Comparison of ENCODE assay signal across 8 mouse cellular contexts in genomic region chr7:38107371-38108259, GRCm38 (mm10). TPM values are rescaled to one million over a fixed set of nuclear protein-coding genes. Genes with fewer than 3 reads are reported as not detected.
DNase-seq lines count a peak whose midpoint lies in the region; ATAC-seq lines count a peak whose summit lies in the region.

TSS of gene Ccne1 (minus strand) at chr7:38107534.

- peak within 1 kb of the TSS; percentile 81 for H3K4me3 ChIP-seq in hindbrain, embryonic 16.5 days (ENCODE audit: low read length)
- peak within 1 kb of the TSS; percentile 39 for H3K4me3 ChIP-seq in macrophage (ENCODE audit: inconsistent target)

- WGBS in hindbrain, embryonic 16.5 days = under 1% methylated on average over 88 of the region's 102 CpGs
- under 1% methylated on average over 78 of the region's 102 CpGs for WGBS in macrophage (ENCODE audit: missing documents)

- no peaks in the 10 kb centered on the region for H3K9me3 ChIP-seq in hindbrain, embryonic 16.5 days (ENCODE audit: control insufficient read depth, low read length)

- peak within 1 kb of the TSS; percentile 94 for H3K4me2 ChIP-seq in hindbrain, embryonic 16.5 days (ENCODE audit: low read length)

- no peaks in the 10 kb centered on the region for H3K27me3 ChIP-seq in hindbrain, embryonic 16.5 days (replicated peaks; ENCODE audit: control insufficient read depth, insufficient read depth, low read length)

- H3K4me1 ChIP-seq in hindbrain, embryonic 16.5 days (ENCODE audit: control insufficient read depth, insufficient read depth, low read depth, low read length) = peaks cover 2% of the 10 kb centered on the region; the same call in 1 of the 2 replicates

- ATAC-seq in hindbrain, embryonic 16.5 days = peak; percentile 95

- H3K79me2 ChIP-seq in macrophage (ENCODE audit: inconsistent target) = no peaks in the 10 kb centered on the region

- no peaks in the 10 kb centered on the region for H3K36me3 ChIP-seq in hindbrain, embryonic 16.5 days (ENCODE audit: control insufficient read depth, insufficient read depth, low read length)
- no peaks in the 10 kb centered on the region for H3K36me3 ChIP-seq in macrophage (ENCODE audit: inconsistent target)

- H3K9ac ChIP-seq in hindbrain, embryonic 16.5 days (ENCODE audit: low read depth, low read length) = peak within 1 kb of the TSS; percentile 78

- peak; percentile 90 for DNase-seq in R1 (ENCODE audit: low read depth, low spot score)
- DNase-seq in cerebellum, postnatal 25 days = peak; percentile 99 to 100
- peak; percentile 98 to 99 for DNase-seq in frontal cortex, postnatal 36 days (ENCODE audit: low spot score in 2 of 2)
- DNase-seq in left cerebral cortex, adult 18-20 months (ENCODE audit: low spot score in 2 of 2) = peak; percentile 99 to 100
- DNase-seq in right cerebral cortex, adult 18-20 months = peak; percentile 99
- DNase-seq in urinary bladder, postnatal 10 days (ENCODE audit: low spot score) = peak; percentile 97

- peak within 1 kb of the TSS; percentile 48; the same call in 1 of the 2 replicates for H3K27ac ChIP-seq in hindbrain, embryonic 16.5 days (ENCODE audit: low read depth, low read length)
- H3K27ac ChIP-seq in macrophage = peak within 1 kb of the TSS; percentile 33; the same call in 1 of the 2 replicates

RNA-seq across cellular contexts. Expression of gene Ccne1, which starts in this region (rescaled TPM):
- 20.2 and 20.8 TPM in 2 replicates for polyA plus RNA-seq in hindbrain, embryonic 16.5 days (2015; fragmentation: Nextera tagmentation; extraction: Ambion mirVana)
- 10 to 100 TPM; 16.7 to 22.8 TPM for total RNA-seq in left cerebral cortex, adult 18-20 months (2021)
- total RNA-seq in macrophage (2018; cell fraction: chromatin; rRNA removed) = 10 to 100 TPM in 2 of 26 experiments, 1 to 10 TPM in 19, under 1 TPM in 2, not detected in 3; 0.74 to 22.3 (median 3.2) TPM
- total RNA-seq in macrophage (2018; cell fraction: cytosol; rRNA removed) = 1 to 10 TPM; 1.1 to 9.1 (median 2.9) TPM
- total RNA-seq in macrophage (2018; cell fraction: nucleus; rRNA removed) = 10 to 100 TPM in 2 of 26 experiments, 1 to 10 TPM in 21, under 1 TPM in 3; 0.63 to 19.1 (median 3.1) TPM
- polyA plus RNA-seq in macrophage (2018) = 2.6 to 14.2 TPM (median 5.3 TPM) in 3 replicates

Comparison
In these comparisons a context has a peak if more than half of its experiments do, and no peak if none do; other contexts are left out.
1. Peak in every context shown above with its lines: DNase-seq, ATAC-seq, H3K4me3 ChIP-seq and H3K27ac ChIP-seq.